Mouse (Mus musculus) thymus, postnatal 14 days (tissue): Measurements from ENCODE around the gene Plekho1.

Experiments used
- DNase-seq: peaks from one replicate; pipeline ENCODE4 v3.0.0; 2021

Plekho1 gene

GRCm38 (mm10) chr3:96001560-96001959 lies 5.8 kb upstream of the Plekho1 start:
- DNase-seq, result no peak

GRCm38 (mm10) chr3:96000921-96001501 lies 5.2 kb upstream of the Plekho1 start:
- DNase-seq, result peak; percentile 31

- DNase-seq, result no peak
Measured at GRCm38 (mm10) chr3:96000080-96000632, 4.4 kb upstream of the Plekho1 start.

GRCm38 (mm10) chr3:95999308-96000079 lies 3.7 kb upstream of the Plekho1 start:
- no peak for DNase-seq

GRCm38 (mm10) chr3:95997203-95997721 lies 1.5 kb upstream of the Plekho1 start:
- DNase-seq, result peak; percentile 54

GRCm38 (mm10) chr3:95996451-95997073 lies 761 bp upstream of the Plekho1 start:
- no peak for DNase-seq

- DNase-seq, result peak; percentile 49
Measured at GRCm38 (mm10) chr3:95994975-95995801, 613 bp downstream of the Plekho1 start.

GRCm38 (mm10) chr3:95994381-95994846 lies 1.4 kb downstream of the Plekho1 start:
- no peak for DNase-seq

- no peak for DNase-seq
Measured at GRCm38 (mm10) chr3:95993881-95994280, 1.9 kb downstream of the Plekho1 start.

- DNase-seq, result no peak
Measured at GRCm38 (mm10) chr3:95992990-95993603, 2.7 kb downstream of the Plekho1 start.

- DNase-seq, result no peak
Measured at GRCm38 (mm10) chr3:95990413-95990941, 5.3 kb downstream of the Plekho1 start.

GRCm38 (mm10) chr3:95988969-95989368 lies 6.8 kb downstream of the Plekho1 start:
- DNase-seq, result no peak

- no peak for DNase-seq
Measured at GRCm38 (mm10) chr3:95988138-95988537, 7.7 kb downstream of the Plekho1 start.

GRCm38 (mm10) chr3:95987386-95988110 lies 8.3 kb downstream of the Plekho1 start:
- DNase-seq, result no peak

- no peak for DNase-seq
Measured at GRCm38 (mm10) chr3:95986984-95987383, 8.8 kb downstream of the Plekho1 start.

- DNase-seq, result peak; percentile 39
Measured at GRCm38 (mm10) chr3:95986001-95986622, 9.7 kb downstream of the Plekho1 start.

- DNase-seq, result no peak
Measured at GRCm38 (mm10) chr3:95985209-95986000, 10.4 kb downstream of the Plekho1 start.

GRCm38 (mm10) chr3:95982129-95982528 lies 13.7 kb downstream of the Plekho1 start:
- no peak for DNase-seq

- no peak for DNase-seq
Measured at GRCm38 (mm10) chr3:95980276-95980970, 15.4 kb downstream of the Plekho1 start.
